Mouse (Mus musculus) midbrain, embryonic 15.5 days (tissue): ENCODE data around the gene Amot. TPM values are rescaled to one million over a fixed set of nuclear protein-coding genes. Genes with fewer than 3 reads are reported as not detected.

Experiments used
- ATAC-seq: fragments of 200-750 bp; cut with Nextera tagmentation; replicated peaks from 2 replicates; pipeline ENCODE4 v1.8.0; 2017; ENCODE audit warnings: moderate TSS enrichment
- H3K27ac ChIP-seq: fragments of 300-500 bp; sonication (generic); 2 replicates; pipeline ENCODE4 v1.5.1; 2015; ENCODE audit warnings: mild to moderate bottlenecking, inconsistent platforms
- H3K27me3 ChIP-seq: fragments of 300-500 bp; sonication (generic); replicated peaks from 2 replicates; pipeline ENCODE4 v1.6.1; 2015; ENCODE audit warnings: inconsistent platforms
- H3K36me3 ChIP-seq: fragments of 300-500 bp; sonication (generic); replicated peaks from 2 replicates; pipeline ENCODE4 v1.6.1; 2015; ENCODE audit warnings: inconsistent platforms
- H3K4me1 ChIP-seq: fragments of 300-500 bp; sonication (generic); 2 replicates; pipeline ENCODE4 v1.6.1; 2015; ENCODE audit warnings: inconsistent platforms
- H3K4me2 ChIP-seq: fragments of 300-500 bp; sonication (generic); 2 replicates; pipeline ENCODE4 v1.6.1; 2015; ENCODE audit warnings: inconsistent platforms, mild to moderate bottlenecking, moderate library complexity
- H3K4me3 ChIP-seq: fragments of 300-500 bp; sonication (generic); 2 replicates; pipeline ENCODE4 v1.5.1; 2015; ENCODE audit warnings: mild to moderate bottlenecking, inconsistent platforms
- H3K9ac ChIP-seq: fragments of 300-500 bp; sonication (generic); 2 replicates; pipeline ENCODE4 v1.6.1; 2015; ENCODE audit warnings: mild to moderate bottlenecking, inconsistent platforms
- H3K9me3 ChIP-seq: fragments of 300-500 bp; sonication (generic); 2 replicates; pipeline ENCODE4 v1.6.1; 2016; ENCODE audit warnings: inconsistent platforms
- WGBS: fragments of 180-500 bp; shearing (Covaris S2); methylation state at CpG from one replicate; pipeline ENCODE4 v1.1.7; 2015; ENCODE audit warnings: mixed read lengths; 5-methylcytosine and 5-hydroxymethylcytosine counted together
- polyA plus RNA-seq: library from polyadenylated mRNA; unstranded; fragments of >200 nt; fragmentation: Nextera tagmentation; extraction: Ambion mirVana; gene quantifications from 2 replicates; pipeline ENCODE4 v1.2.1, GENCODE M21; 2015

Amot gene
- 8.9 and 9.8 TPM in 2 replicates for polyA plus RNA-seq

DNA sequence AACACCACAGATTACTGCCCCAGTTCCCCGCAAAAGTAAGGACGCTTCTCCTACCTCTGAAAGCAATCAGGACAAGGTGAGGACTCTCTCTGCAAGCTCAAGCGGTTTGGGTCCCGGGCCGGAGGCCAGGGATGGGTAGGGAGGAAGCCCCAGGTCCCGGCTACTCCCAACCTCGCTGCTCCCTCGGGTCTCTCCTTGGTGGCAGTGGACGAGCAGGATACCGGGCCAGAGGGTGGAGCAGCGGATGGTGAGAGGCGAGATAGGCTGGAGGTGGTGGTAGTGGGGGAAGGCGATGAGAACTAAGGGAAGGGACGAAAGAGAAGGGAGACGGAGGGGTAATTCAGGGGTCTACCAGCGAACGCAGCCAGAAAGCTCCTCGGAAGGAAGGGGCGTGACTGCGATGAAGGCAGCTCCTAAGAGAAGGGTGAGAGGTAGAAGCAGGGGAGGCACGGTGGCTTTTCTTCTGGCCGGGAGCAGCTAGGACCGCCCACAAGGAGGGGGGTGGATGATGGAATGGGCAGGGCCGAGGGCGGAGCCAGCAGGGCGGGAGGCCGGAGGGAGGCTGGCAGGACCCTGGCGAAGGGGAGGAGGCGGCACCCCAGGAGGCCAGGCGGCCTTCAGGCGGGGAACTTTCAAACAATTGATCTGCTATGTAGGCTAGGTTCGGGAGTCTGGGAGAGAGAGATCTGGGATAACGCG is at the start of gene Amot:
Amot (minus strand) TSS at position 465 of the 699 bp plus-strand sequence.
- H3K9ac ChIP-seq: peak within 1 kb of the TSS; percentile 52
- H3K36me3 ChIP-seq: no peaks in the 10 kb centered on the region
- H3K4me2 ChIP-seq: peak within 1 kb of the TSS; percentile 64
- no peaks in the 10 kb centered on the region for H3K27me3 ChIP-seq
- peak; percentile 94 for ATAC-seq
- peak within 1 kb of the TSS; percentile 52 for H3K4me3 ChIP-seq
- H3K27ac ChIP-seq: peak within 1 kb of the TSS; percentile 34; the same call in 1 of the 2 replicates
- WGBS: 19% methylated on average over 34 of the region's 34 CpGs
- H3K4me1 ChIP-seq: no peaks in the 10 kb centered on the region
- no peaks in the 10 kb centered on the region for H3K9me3 ChIP-seq

DNA sequence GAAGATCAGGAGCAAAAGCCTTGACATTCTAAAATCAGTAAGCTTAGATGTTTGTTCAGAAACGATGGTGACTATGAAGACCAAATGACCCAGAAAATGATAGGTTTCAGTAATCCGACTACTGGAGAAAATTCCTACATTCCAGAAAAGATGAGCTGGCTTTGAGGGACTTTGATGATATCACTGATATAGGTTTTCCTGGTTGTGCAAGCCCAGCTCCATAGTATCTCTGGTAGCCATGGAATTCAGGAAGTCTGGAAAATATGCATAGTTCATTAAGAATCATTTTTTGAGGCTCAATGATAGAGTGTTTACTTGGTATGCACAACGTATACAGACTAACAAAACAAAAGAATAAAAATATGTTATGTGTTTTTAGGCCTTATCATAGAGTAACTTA is 40.1 kb upstream of the Amot start:
- WGBS: 69% methylated on average over 3 of the region's 3 CpGs

DNA sequence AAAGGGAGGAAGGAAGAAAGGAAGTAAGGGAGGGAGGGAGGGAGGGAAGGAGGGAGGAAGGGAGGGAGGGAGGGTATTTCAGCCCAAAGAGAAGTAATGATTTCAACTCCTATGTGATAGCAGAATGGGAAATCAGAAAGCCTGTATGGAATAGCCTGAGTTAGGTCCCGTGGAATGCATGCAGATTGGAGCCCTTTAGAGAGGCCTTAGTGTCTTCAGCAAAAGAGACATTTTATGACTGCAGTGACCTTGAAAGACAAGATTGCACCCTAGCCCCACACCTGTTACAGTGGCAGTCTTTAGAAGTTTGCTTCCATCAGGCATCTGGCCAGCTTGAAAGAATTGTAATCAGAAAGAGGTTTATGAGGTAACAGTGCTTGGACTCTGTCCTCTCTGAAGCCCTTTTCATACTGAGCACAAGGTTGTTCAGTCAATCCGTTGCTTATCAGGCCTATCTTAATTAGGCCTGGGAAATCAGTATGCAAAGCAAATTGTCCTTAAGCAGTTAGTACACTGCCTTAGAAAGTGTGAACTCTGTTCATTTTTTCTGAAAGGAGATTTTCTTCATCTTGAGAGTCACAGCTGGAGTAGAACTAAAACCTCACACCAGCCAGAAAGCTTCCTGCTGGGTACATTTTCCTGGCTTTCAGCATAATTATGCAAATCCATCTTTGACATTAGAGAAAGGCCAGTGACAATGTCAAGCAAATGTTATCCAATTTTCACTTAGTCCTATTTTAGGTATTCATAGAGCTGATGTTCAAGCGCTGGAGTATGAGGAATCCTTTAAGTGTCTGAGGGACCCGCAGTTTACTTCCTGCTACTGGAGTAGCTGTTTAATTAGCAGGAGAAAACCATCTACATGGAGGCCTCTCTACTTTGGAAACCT is 38.9 kb upstream of the Amot start:
- H3K4me1 ChIP-seq: no peaks in the 10 kb centered on the region
- no peak overlapping the region for H3K4me3 ChIP-seq
- no peak overlapping the region for H3K9ac ChIP-seq
- ATAC-seq: peak; percentile 60
- H3K9me3 ChIP-seq: no peaks in the 10 kb centered on the region
- 37% methylated on average over 4 of the region's 4 CpGs for WGBS
- H3K4me2 ChIP-seq: no peak overlapping the region
- H3K27ac ChIP-seq: no peak overlapping the region
- H3K27me3 ChIP-seq: no peaks in the 10 kb centered on the region
- no peaks in the 10 kb centered on the region for H3K36me3 ChIP-seq

More for the DNA sequence above, 40.1 kb upstream of the Amot start:
- no peak overlapping the region for H3K4me3 ChIP-seq
- no peaks in the 10 kb centered on the region for H3K27me3 ChIP-seq
- H3K27ac ChIP-seq: no peak overlapping the region
- H3K36me3 ChIP-seq: no peaks in the 10 kb centered on the region
- no peak overlapping the region for H3K9ac ChIP-seq
- H3K9me3 ChIP-seq: no peaks in the 10 kb centered on the region
- no peaks in the 10 kb centered on the region for H3K4me1 ChIP-seq
- ATAC-seq: no peak
- H3K4me2 ChIP-seq: no peak overlapping the region

DNA sequence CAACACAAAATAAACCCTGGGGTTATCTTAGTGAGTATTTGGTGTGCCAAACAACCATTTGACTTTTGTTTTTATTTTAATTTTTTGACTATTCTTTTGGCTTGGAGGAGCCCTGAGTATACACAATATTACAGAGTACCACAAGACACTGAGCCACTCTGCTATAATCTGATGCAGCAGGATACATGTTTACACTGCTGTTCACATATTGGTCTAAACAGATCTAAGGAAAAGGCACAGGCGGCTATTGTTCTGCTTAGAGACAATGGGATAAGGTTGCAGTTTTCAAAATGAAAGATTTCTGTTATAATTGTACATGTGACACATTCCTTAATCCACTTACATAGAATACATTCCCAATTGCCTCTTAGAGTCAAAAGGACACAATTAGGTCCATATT is 36.1 kb upstream of the Amot start:
- Histone ChIP-seq H3K9ac (no peak overlapping the region), H3K36me3 (no peaks in the 10 kb centered on the region), H3K27ac (no peak overlapping the region), H3K4me1 (no peaks in the 10 kb centered on the region), H3K9me3 (no peaks in the 10 kb centered on the region), H3K4me3 (no peak overlapping the region), H3K4me2 (no peak overlapping the region), H3K27me3 (no peaks in the 10 kb centered on the region)
- 59% methylated on average over 1 of the region's 1 CpGs for WGBS
- 0 out of 2 replicates have a peak, but pooled peaks have one; percentile 38 for ATAC-seq

DNA sequence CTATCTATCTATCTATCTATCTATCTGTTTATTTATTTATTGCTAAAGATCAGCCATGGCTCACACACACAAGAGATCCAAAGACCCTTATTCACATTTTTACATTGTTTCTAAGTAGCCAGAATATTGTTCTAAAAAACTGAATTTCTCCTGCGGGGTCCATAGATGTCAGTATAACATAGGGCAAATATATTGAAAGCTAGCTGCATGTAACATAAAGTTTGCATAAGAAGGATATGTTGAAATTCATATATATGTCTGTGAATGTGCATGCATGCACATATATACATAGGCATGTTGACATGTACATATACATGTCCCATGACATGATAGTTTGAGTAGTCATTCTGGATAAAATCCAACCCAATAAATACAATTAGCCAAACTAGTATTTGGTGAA is 35.3 kb upstream of the Amot start:
- WGBS: 94% methylated on average over 1 of the region's 1 CpGs
- H3K9ac ChIP-seq: no peak overlapping the region
- no peaks in the 10 kb centered on the region for H3K9me3 ChIP-seq
- H3K27ac ChIP-seq: no peak overlapping the region
- ATAC-seq: peak; percentile 53; the same call in 1 of the 2 replicates
- H3K4me1 ChIP-seq: no peaks in the 10 kb centered on the region
- H3K27me3 ChIP-seq: no peaks in the 10 kb centered on the region
- H3K36me3 ChIP-seq: no peaks in the 10 kb centered on the region
- no peak overlapping the region for H3K4me3 ChIP-seq
- no peak overlapping the region for H3K4me2 ChIP-seq

DNA sequence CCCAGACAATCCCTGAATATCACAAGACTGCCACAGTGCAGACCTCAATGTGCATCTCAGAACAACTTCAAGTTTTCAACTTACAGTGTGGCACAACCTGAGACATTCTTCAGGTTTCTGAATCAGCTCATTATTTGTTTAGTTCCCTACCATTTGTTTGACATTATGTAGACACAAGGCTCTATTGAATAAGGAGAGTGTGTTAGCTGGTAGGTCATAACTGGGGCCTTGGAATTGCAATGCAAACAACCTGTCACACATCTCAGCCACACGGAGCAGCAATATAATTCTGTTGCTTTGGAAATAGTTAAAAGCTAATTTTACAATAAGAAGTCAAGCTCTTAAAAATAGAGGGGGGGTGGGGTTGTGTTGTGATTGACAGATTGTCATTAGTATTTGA is 24.6 kb upstream of the Amot start:
- H3K4me2 ChIP-seq: no peak overlapping the region
- 56% methylated on average over 1 of the region's 1 CpGs for WGBS
- ATAC-seq: no peak

DNA sequence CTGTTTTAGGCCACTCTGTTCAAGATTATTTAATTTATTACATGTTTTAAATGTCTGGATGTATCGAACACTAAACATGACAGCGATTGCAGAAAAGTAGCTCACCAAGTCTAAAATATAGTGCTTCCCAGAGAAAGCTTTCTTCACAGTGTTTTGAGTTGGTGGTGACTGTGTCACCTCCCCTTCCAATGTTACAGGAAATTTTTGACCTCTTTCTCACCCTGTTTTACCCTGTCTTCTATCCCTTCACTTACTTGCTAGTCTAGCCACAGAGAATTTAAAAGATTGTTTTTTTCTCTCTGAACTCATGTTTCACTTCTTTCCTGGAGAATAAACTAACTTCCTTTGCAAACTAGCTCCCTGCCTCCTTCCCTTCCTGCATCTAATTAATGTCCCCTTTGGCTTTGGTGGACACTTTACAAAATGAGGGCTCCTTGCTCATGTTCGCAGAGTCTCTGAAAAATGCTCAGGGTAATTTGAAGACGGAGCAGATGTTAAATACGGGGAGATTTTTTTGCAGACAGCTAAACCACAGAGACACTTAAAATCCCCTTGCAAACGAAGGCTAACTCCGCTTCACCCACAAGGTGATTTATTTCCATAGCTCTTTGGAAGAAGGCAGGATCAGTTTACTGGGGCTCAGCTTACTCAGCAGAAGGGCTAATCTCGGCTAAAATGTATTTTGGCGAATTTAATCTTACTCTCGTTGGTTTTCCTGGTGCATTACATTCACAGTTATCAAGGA is 11.5 kb upstream of the Amot start:
- 60% methylated on average over 10 of the region's 10 CpGs for WGBS
- no peak for ATAC-seq
- H3K9ac ChIP-seq: no peak overlapping the region
- no peaks in the 10 kb centered on the region for H3K9me3 ChIP-seq
- H3K27ac ChIP-seq: no peak overlapping the region
- no peaks in the 10 kb centered on the region for H3K36me3 ChIP-seq
- no peaks in the 10 kb centered on the region for H3K4me1 ChIP-seq
- no peak overlapping the region for H3K4me2 ChIP-seq
- H3K4me3 ChIP-seq: no peak overlapping the region
- no peaks in the 10 kb centered on the region for H3K27me3 ChIP-seq

More for the DNA sequence above, 24.6 kb upstream of the Amot start:
- H3K4me3 ChIP-seq: no peak overlapping the region
- no peaks in the 10 kb centered on the region for H3K27me3 ChIP-seq
- H3K9me3 ChIP-seq: no peaks in the 10 kb centered on the region
- H3K36me3 ChIP-seq: no peaks in the 10 kb centered on the region
- no peaks in the 10 kb centered on the region for H3K4me1 ChIP-seq
- H3K27ac ChIP-seq: no peak overlapping the region
- H3K9ac ChIP-seq: no peak overlapping the region

DNA sequence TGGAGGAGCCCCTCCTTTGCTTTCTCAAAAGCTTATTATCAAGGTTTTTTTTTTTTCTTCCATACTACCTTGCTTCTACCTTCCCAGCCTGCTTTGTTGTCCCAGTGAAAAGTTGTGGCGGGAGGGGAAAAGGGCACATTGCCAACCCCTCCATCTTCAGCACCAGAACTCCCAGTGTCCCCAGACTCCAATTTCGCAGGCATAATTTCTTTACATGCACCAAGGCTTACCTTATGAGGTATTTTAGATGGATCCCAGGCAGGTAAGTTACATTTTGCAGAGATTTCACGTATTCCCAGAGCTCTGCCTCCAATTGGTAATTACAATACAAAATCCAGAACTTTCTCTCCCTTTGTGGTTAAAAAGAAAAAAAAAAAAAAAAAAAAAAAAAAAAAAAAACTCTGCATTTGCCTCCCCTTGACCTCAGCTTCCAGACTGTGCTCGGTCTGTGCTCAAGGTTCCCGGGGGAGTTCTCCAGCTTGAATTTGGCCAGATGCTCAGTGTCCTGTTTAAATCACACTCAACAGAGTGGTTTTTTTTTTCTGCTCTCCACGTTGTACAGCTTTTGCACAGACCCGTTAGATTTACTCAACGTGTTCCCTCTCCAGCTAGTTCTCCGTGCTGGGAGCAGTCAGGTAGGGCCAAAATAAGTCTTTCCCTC is 10.6 kb upstream of the Amot start:
- no peak overlapping the region for H3K27ac ChIP-seq
- H3K27me3 ChIP-seq: no peaks in the 10 kb centered on the region
- 57% methylated on average over 9 of the region's 9 CpGs for WGBS
- no peaks in the 10 kb centered on the region for H3K36me3 ChIP-seq
- H3K4me3 ChIP-seq: no peak overlapping the region
- no peaks in the 10 kb centered on the region for H3K9me3 ChIP-seq
- H3K4me1 ChIP-seq: no peaks in the 10 kb centered on the region
- no peak overlapping the region for H3K9ac ChIP-seq
- no peak overlapping the region for H3K4me2 ChIP-seq
- ATAC-seq: no peak

DNA sequence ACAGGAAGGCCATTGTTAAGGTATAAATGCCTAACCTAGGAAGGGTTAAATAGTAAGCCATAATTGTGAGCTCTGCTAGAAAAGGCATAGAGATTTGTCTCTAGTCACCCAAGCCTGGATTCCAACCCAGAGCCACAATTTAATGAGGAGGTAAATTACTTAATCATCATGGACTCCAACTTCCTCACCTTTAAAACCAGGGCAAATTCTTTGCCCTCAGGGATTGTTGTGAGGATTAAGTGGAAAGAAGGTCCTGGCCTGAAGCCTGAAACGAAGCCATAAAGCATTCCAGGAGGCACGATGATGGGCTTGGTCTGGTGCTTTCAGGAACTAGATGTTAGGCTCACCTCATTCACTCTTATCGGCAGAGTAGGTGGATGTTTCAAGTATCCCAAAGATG is 5.7 kb upstream of the Amot start:
- no peaks in the 10 kb centered on the region for H3K9me3 ChIP-seq
- 56% methylated on average over 3 of the region's 3 CpGs for WGBS
- no peak overlapping the region for H3K27ac ChIP-seq
- H3K9ac ChIP-seq: no peak overlapping the region
- H3K4me3 ChIP-seq: no peak overlapping the region
- H3K4me1 ChIP-seq: no peaks in the 10 kb centered on the region
- H3K36me3 ChIP-seq: no peaks in the 10 kb centered on the region
- H3K4me2 ChIP-seq: no peak overlapping the region
- ATAC-seq: no peak
- no peaks in the 10 kb centered on the region for H3K27me3 ChIP-seq

DNA sequence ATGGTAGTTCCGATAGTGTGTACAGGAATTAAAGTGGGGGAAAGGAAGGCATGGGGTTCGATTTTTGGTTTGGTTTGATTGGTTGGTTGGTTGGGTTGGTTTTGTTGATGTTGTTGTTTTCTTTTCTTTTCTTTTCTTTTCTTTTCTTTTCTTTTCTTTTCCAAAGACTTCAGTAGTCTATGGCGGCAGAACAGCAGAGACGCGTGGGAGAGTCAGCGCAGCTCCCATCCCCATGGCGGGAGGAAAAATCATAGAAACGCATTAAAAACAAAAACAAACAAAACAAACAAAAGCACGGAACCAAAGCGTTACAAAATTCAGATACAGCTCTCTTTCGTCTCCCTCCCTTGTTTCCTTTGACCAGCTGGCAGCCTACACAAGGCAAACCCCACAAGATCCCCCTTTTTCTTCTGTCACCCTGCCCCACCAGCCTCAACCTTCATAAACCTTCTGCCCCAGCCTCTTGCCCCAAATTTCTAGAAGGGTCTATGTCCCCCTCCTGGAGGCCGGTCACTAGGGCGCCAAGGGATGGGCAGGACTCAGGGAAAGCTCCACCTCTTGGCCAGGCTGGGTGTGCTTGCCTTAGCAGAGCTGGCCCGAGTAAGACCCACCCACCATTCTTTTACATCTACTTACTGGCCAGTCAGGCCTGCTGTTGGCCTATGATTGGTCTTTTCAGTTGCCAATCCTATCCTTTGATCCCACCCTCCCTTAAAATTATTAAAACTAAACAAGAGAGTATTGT is 648 bp upstream of the Amot start:
- WGBS: 21% methylated on average over 14 of the region's 14 CpGs
- Histone ChIP-seq H3K9ac (no peak overlapping the region), H3K9me3 (no peaks in the 10 kb centered on the region), H3K4me1 (no peaks in the 10 kb centered on the region), H3K4me3 (peak overlapping the region; percentile 52), H3K27ac (no peak overlapping the region), H3K4me2 (peak overlapping the region; percentile 64), H3K27me3 (no peaks in the 10 kb centered on the region), H3K36me3 (no peaks in the 10 kb centered on the region)
- peak; percentile 97 for ATAC-seq

DNA sequence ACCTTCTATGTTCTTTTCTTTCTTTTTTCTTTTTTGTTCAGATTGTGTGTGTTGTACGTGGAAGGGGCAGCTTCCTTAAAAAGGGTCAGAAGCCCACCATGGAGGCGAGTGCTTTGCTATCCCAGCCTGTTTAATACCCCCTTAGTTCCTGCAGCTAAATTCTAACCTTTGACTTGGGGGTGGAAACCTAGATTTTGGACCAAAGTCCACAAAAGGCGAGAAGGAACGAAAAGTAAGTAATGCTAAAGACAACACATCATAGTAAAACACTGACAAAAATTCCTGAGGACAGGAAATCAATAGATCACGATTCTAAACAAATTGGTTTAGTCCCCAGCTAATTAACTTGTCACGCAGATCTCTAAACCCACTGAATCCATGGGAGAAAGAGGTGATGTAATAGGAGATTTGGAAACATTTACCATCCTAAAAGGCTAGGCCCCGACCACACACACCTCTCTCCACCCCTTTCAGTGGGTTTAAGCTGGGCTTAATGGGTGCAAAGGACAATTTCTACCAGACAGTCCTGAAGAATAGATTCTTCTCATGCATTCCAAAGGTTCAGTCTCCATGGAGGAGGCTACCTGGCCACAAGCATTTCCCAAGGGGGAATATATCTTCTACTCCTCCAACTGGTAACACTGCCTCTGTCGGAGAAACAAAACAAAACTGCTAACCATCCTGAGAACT is 3.2 kb downstream of the Amot start:
- WGBS: 39% methylated on average over 8 of the region's 8 CpGs
- Histone ChIP-seq H3K4me1 (no peaks in the 10 kb centered on the region), H3K4me2 (no peak overlapping the region), H3K36me3 (no peaks in the 10 kb centered on the region), H3K9me3 (no peaks in the 10 kb centered on the region), H3K27me3 (no peaks in the 10 kb centered on the region), H3K9ac (no peak overlapping the region), H3K4me3 (no peak overlapping the region), H3K27ac (no peak overlapping the region)
- ATAC-seq: no peak
